Comparison of ENCODE assay signal across 8 mouse cellular contexts in the genomic region with DNA sequence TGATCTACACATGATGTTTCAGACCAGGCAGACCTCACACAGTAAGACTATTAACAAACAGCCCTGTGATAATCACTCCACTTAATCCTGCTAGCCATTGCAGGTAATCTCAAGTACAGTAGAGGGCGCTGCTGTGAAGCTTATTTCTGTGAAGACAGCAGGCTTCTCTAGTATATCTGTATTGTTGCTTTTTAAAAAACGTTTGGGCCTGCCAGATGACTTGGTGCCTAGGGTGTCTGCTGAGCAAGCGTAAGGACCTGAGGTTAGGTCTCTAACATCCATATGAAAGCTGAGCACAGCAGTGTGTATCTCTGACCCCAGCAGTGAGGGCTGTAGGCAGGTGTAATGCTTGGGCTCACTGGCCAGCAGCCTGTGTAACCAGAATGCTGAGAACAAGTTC.
A peak's percentile ranks its signal among the peaks of the same experiment; 100 is the strongest.
DNase-seq lines count a peak whose midpoint lies in the region; ATAC-seq and TF ChIP-seq lines count a peak whose summit lies in the region.
"Had no signal": no experiment of that assay in that cellular context is flagged by ENCODE, and none has a peak within 500 bp of the region (broad histone marks: within the 10 kb centered on the region; RNA-seq: fewer than 3 reads in every experiment).

No protein-coding gene starts in this region.

- H3K4me2 ChIP-seq in kidney, postnatal 0 days (ENCODE audit: low read length) = no peak overlapping the region
- H3K4me2 ChIP-seq: heart, embryonic 13.5 days had no signal

- H3K4me3 ChIP-seq in cerebellum, adult 2 months (replicated peaks; ENCODE audit: insufficient read depth, low read depth, low read length) = no peak overlapping the region
- H3K4me3 ChIP-seq in kidney, postnatal 0 days (replicated peaks; ENCODE audit: low read depth, low read length) = no peak overlapping the region
- no peak overlapping the region for H3K4me3 ChIP-seq in small intestine, adult 2 months (ENCODE audit: low read depth, low read length)
- H3K4me3 ChIP-seq: heart, embryonic 13.5 days had no signal

- H3K9ac ChIP-seq in kidney, postnatal 0 days (ENCODE audit: low read depth, low read length) = no peak overlapping the region
- H3K9ac ChIP-seq: heart, embryonic 13.5 days had no signal

- no peaks in the 10 kb centered on the region for H3K4me1 ChIP-seq in cerebellum, adult 2 months (ENCODE audit: control insufficient read depth, insufficient read depth, low read length)
- no peaks in the 10 kb centered on the region for H3K4me1 ChIP-seq in kidney, postnatal 0 days (replicated peaks; ENCODE audit: insufficient read depth, low read length)
- H3K4me1 ChIP-seq in small intestine, adult 2 months (ENCODE audit: control insufficient read depth, insufficient read depth, insufficient read length, low read length) = no peaks in the 10 kb centered on the region
- H3K4me1 ChIP-seq: heart, embryonic 13.5 days had no signal

- peak; percentile 75 for ATAC-seq in frontal cortex, adult (ENCODE audit: low TSS enrichment)
- peak; percentile 57 for ATAC-seq in kidney, postnatal 0 days (replicated peaks; ENCODE audit: low FRiP score, low read depth)

- no peak overlapping the region for H3K27ac ChIP-seq in cerebellum, adult 2 months (ENCODE audit: insufficient read depth, low read length)
- H3K27ac ChIP-seq in kidney, postnatal 0 days = peak overlapping the region; percentile 20; the same call in 1 of the 2 replicates
- H3K27ac ChIP-seq in small intestine, adult 2 months (ENCODE audit: insufficient read depth, low read depth, low read length) = no peak overlapping the region
- H3K27ac ChIP-seq: heart, embryonic 13.5 days had no signal

- no peaks in the 10 kb centered on the region for H3K36me3 ChIP-seq in kidney, postnatal 0 days (ENCODE audit: insufficient read depth, low read length)
- no peaks in the 10 kb centered on the region for H3K36me3 ChIP-seq in small intestine, adult 2 months (ENCODE audit: control insufficient read depth, insufficient read depth, low read length)
- H3K36me3 ChIP-seq: heart, embryonic 13.5 days had no signal

- TF ChIP-seq CTCF in cerebellum, adult 2 months (IDR thresholded peaks at IDR 0.05; ENCODE audit: borderline replicate concordance, insufficient read depth, low read depth, low read length) = peak; percentile 22; the same call in 1 of the 2 replicates
- TF ChIP-seq CTCF in kidney, postnatal 0 days (IDR thresholded peaks at IDR 0.05; ENCODE audit: low read depth) = peak; percentile 83
- TF ChIP-seq CTCF in small intestine, adult 2 months (IDR thresholded peaks at IDR 0.05; ENCODE audit: extremely low read depth, insufficient read length, insufficient replicate concordance, low read depth, low read length) = peak; percentile 34; the same call in 1 of the 2 replicates

- DNase-seq in urinary bladder, postnatal 25 days (ENCODE audit: low spot score) = peak; percentile 12
- no peak for DNase-seq in urinary bladder, adult 2 months (ENCODE audit: low spot score)
- peak; percentile 6 to 19 for DNase-seq in cerebellum, adult 2 months
- peak; percentile 85 for DNase-seq in kidney, postnatal 0 days (ENCODE audit: low spot score)
- peak; percentile 58 for DNase-seq in lung, postnatal 10 days

- no peaks in the 10 kb centered on the region for H3K9me3 ChIP-seq in kidney, postnatal 0 days (replicated peaks; ENCODE audit: low read length)
- H3K9me3 ChIP-seq: heart, embryonic 13.5 days had no signal

- TF ChIP-seq POLR2A in cerebellum, adult 2 months (IDR thresholded peaks at IDR 0.05; ENCODE audit: borderline replicate concordance, insufficient read depth, low read length) = no peak
- no peak for TF ChIP-seq POLR2A in small intestine, adult 2 months (IDR thresholded peaks at IDR 0.05; ENCODE audit: low read depth, low read length)

- 7% methylated on average over 3 of the region's 3 CpGs for WGBS in cerebellum, adult 2 months
- 19% methylated on average over 3 of the region's 3 CpGs for WGBS in kidney, postnatal 0 days
- 31% methylated on average over 3 of the region's 3 CpGs for WGBS in small intestine, adult 2 months

- H3K27me3 ChIP-seq in cerebellum, adult 2 months (ENCODE audit: control insufficient read depth, insufficient read depth, low read length) = no peaks in the 10 kb centered on the region
- H3K27me3 ChIP-seq in kidney, postnatal 0 days (ENCODE audit: insufficient read depth, low read length) = no peaks in the 10 kb centered on the region
- no peaks in the 10 kb centered on the region for H3K27me3 ChIP-seq in small intestine, adult 2 months (ENCODE audit: control insufficient read depth, insufficient read depth, low read length)
- H3K27me3 ChIP-seq: heart, embryonic 13.5 days had no signal

Comparison
In these comparisons a context has a peak if more than half of its experiments do, and no peak if none do; other contexts are left out.
1. CTCF ChIP-seq: peak in every context shown above with its lines; median percentile 83 in kidney, postnatal 0 days; 34 in small intestine, adult 2 months; 22 in cerebellum, adult 2 months.